Mouse (Mus musculus): ENCODE data around the gene Hoxd4.

- TF ChIP-seq POLR2A (IDR thresholded peaks at IDR 0.05; ENCODE audit: insufficient read depth, low read depth, low read length) (no peak), CTCF (IDR thresholded peaks at IDR 0.05) (no peak)
Measured at GRCm38 (mm10) chr2:74683471-74683951, 28.2 kb upstream of the Hoxd4 start.

Data from heart, adult 2 months (tissue).